Mouse (Mus musculus) spleen, adult 12 weeks (tissue): Measurements from ENCODE around the gene Msh3.
"Not testable (repeated sequence)": the region's sequence is repeated elsewhere in the genome, so short reads cannot be mapped to it uniquely, and the experiment has no call there.

Experiments used
- DNase-seq: peaks from one replicate; pipeline ENCODE4 v3.0.0; 2022; ENCODE audit warnings: low spot score

The Msh3 gene

GRCm38 (mm10) chr13:92247576-92247975, 107.2 kb downstream of the Msh3 start:
- DNase-seq = no peak

GRCm38 (mm10) chr13:92246966-92247365, 107.8 kb downstream of the Msh3 start:
- no peak for DNase-seq

- no peak for DNase-seq
Measured at GRCm38 (mm10) chr13:92244731-92245130, 110.1 kb downstream of the Msh3 start.

- no peak for DNase-seq
Measured at GRCm38 (mm10) chr13:92241426-92241825, 113.4 kb downstream of the Msh3 start.

- no peak for DNase-seq
Measured at GRCm38 (mm10) chr13:92237887-92238286, 116.9 kb downstream of the Msh3 start.

- DNase-seq = no peak
Measured at GRCm38 (mm10) chr13:92237016-92237415, 117.8 kb downstream of the Msh3 start.

GRCm38 (mm10) chr13:92232076-92232938, 122.5 kb downstream of the Msh3 start:
- DNase-seq = no peak

- DNase-seq = no peak
Measured at GRCm38 (mm10) chr13:92228037-92228436, 126.8 kb downstream of the Msh3 start.

GRCm38 (mm10) chr13:92223567-92223966, 131.2 kb downstream of the Msh3 start:
- DNase-seq = no peak

- no peak for DNase-seq
Measured at GRCm38 (mm10) chr13:92222763-92223162, 132.0 kb downstream of the Msh3 start.

GRCm38 (mm10) chr13:92219774-92220173, 135.0 kb downstream of the Msh3 start:
- no peak for DNase-seq

GRCm38 (mm10) chr13:92217216-92217615, 137.6 kb downstream of the Msh3 start:
- no peak for DNase-seq

- DNase-seq = no peak
Measured at GRCm38 (mm10) chr13:92196860-92197259, 157.9 kb downstream of the Msh3 start.

GRCm38 (mm10) chr13:92193806-92194205, 161.0 kb downstream of the Msh3 start:
- not testable (repeated sequence) for DNase-seq

GRCm38 (mm10) chr13:92172686-92173085, 182.1 kb downstream of the Msh3 start:
- DNase-seq = not testable (repeated sequence)
